Mouse (Mus musculus): ENCODE data around the gene Cnot1. TPM values are rescaled to one million over a fixed set of nuclear protein-coding genes. Genes with fewer than 3 reads are reported as not detected.

Gene Cnot1
- total RNA-seq, 4 experiments from 2014 or later = 59.0 to 80.5 (median 64.4) TPM

DNA sequence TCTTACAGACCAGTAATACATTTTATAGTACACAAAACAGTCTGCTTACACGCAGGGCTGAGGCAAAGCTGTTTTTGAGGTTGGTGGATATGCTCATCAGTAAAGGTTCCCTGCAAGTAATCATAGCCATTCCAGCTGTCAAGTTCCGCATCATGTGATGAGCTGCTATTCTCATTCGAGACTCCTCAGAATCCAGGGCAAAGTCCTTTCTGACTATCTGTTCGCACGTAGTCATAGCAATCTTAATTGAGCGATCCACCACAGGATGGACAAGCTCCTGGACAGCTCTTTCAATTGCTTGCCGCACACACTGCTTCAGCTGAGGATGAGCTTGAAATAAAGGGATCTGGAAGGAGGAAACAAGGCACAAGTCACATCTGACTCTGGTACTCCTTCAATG, 65.5 kb downstream of the Cnot1 start:
- no peak for DNase-seq (ENCODE audit: low spot score in 2 of 2)

DNA sequence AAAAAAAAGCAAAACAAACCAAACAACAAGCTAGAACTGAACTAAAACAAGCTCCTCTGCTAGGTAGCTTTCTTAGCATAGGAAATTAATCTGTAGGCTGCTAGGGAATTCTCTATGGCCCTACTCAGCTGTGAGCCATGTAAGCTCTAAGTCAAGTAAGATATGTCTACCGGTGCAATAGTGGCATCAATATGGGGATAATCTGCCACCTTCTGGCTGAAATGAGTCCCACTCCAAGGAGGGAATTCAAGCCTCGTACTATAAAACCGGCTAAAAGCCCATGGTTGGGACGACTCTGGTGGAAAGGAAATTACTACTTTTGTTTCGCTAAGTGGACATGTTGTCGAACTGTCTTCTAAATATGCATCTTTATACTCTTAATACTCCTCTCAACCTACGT, 68.7 kb downstream of the Cnot1 start:
- DNase-seq (ENCODE audit: low spot score in 2 of 2) = no peak

- no peak for DNase-seq (ENCODE audit: low spot score in 2 of 2)
Observed at GRCm38 (mm10) chr8:95727625-95728024, 79.6 kb downstream of the Cnot1 start.

DNA sequence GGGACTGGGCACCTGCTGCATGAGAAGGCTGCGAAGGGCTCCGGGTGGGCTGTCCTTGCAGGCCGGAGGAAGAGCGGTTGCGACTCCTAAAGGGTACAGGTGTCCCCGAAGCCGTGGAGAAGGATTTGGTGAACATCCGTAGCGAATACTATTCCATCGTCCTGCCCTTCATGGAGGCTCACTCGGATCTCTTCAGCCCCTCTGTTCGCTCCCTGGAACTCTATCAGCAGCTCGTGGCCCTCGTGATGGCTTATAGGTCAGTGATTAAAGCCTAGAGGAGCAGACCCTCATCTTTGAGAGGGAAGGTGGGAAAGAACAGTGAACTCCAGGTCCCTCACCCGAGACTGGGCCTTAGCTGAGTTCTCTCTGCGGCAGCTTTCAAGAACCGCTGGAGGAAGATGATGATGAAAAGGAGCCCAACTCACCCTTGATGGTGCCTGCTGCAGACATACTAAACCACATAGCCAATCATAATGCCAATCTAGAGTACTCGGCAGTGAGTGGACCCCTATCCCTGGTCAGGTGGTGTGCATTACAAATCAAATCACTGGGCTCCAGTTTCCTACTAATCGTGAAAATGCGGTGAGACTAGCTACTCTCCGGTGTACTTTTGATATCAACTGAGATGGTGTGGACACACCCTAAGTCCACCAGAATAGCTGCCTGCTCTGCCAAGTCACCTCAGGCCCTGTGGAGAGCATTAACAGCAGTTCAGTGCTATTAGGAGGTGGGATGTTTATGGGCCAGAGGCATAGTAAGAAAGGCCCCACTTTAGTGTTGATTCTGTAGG, 90.5 kb downstream of the Cnot1 start:
- DNase-seq (ENCODE audit: low spot score in 2 of 2) = no peak

DNA sequence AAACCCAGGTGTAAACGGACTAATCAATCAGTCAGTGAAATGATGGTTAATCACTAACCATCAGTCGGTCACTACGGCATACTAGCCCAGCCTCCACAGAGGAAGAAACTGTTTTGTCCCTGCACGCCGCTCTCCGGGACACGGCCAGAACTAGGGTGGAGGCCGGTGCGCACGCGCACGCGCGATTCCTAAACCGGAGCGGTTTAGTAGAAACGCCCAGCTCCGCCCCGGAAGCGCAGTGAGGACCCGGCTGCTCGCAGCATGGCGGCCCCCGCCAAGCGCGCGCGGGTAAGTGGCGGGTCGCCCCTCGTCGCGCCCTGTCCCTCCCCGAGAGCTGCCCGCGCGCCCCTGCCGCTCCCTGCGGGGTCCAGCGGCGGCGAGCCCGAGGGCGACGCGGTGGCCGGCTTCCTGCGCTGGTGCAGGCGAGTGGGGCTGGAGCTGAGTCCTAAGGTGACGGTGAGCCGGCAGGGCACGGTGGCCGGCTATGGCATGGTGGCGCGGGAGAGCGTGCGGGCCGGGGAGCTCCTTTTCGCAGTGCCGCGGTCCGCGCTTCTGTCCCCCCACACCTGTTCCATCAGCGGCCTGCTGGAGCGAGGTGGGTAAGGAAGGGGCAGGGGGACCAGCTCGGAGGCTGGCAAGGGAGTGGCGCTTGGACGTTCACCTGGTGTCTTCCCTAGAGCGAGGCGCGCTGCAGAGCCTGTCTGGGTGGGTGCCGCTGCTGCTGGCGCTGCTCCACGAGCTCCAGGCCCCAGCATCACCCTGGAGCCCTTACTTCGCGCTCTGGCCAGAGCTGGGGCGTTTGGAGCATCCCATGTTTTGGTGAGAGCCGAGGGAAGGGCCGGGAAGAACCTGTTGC, 91.4 kb downstream of the Cnot1 start, which contains the start of gene Setd6:
Setd6 (plus strand) TSS at position 206 of the 856 bp plus-strand sequence.
- peak; percentile 67 to 77 for DNase-seq (ENCODE audit: low spot score in 2 of 2)

GRCm38 (mm10) chr8:95714837-95715413, 92.3 kb downstream of the Cnot1 start:
- DNase-seq (ENCODE audit: low spot score in 2 of 2) = no peak

- DNase-seq (ENCODE audit: low spot score in 2 of 2) = no peak
Observed at GRCm38 (mm10) chr8:95714367-95714766, 92.9 kb downstream of the Cnot1 start.

GRCm38 (mm10) chr8:95713100-95714010, 93.9 kb downstream of the Cnot1 start:
- DNase-seq (ENCODE audit: low spot score in 2 of 2) = peak; percentile 27 to 50

DNA sequence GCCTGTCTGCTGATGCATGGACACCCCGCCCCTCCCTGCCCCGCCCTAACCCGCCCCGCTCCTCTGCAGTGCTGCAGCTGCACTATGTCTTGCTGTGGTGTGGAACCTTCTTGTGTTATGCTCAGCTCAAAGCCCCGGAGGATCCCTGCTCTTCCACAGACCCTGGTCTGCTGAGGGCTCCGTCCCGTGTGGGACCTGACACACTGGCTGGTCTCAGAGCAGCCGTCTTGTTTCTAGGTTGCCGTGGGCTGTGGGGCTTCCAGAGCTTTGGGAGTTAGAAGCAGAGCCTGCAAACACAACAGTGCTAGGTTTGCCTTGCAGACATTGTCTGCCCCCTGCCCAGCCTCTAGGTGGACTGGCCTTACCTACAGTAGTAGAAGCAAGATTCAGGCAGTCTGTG, 94.9 kb downstream of the Cnot1 start:
- DNase-seq (ENCODE audit: low spot score in 2 of 2) = no peak

GRCm38 (mm10) chr8:95711029-95711428, 96.2 kb downstream of the Cnot1 start:
- no peak for DNase-seq (ENCODE audit: low spot score in 2 of 2)

- no peak for DNase-seq (ENCODE audit: low spot score in 2 of 2)
Observed at GRCm38 (mm10) chr8:95709579-95709978, 97.7 kb downstream of the Cnot1 start.

GRCm38 (mm10) chr8:95704538-95704937, 102.7 kb downstream of the Cnot1 start:
- DNase-seq (ENCODE audit: low spot score in 2 of 2) = no peak

GRCm38 (mm10) chr8:95703461-95704260, 103.6 kb downstream of the Cnot1 start:
- DNase-seq (ENCODE audit: low spot score in 2 of 2) = no peak

GRCm38 (mm10) chr8:95702480-95703446, 104.5 kb downstream of the Cnot1 start:
- DNase-seq (ENCODE audit: low spot score in 2 of 2) = peak; percentile 46 to 60

DNA sequence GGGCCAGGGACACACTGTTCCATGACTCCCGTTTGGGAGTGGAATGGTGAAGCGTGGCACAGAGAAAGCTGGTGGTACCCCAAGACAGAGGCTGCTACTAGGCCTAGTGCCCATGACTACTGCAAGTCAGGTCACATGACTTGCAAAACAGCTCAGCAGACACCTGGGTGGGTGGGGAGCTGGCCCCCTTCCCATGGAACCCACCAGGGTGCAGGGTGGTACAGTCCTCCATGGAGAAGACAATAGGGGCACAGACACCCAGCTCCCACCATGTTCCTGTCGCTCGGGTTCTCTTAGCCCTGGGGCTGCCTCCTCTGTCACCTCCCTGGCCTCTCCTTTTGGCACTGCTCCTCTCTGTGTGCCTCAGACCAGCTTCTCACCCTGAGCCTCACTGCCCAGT, 105.5 kb downstream of the Cnot1 start:
- DNase-seq (ENCODE audit: low spot score in 2 of 2) = no peak

DNA sequence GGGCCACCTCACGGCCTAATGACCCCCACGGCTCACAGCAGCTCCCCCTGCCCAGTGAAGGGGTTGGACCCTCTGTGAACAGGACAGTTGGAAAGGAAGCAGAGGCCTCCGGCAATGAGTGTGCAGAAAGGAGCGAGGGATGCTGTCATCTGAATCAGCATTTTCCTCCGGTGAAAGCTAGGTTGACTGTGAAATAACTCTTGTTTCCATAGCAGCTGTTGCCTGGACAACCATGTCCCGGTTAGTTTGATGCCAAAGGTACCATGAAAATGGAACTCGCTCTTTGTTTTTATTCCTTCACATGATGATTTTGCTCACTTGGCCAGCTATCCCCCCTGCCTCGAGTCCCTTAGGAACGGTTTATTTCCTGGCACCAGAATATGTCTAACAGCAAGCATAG, 107.0 kb downstream of the Cnot1 start:
- DNase-seq (ENCODE audit: low spot score in 2 of 2) = no peak

DNA sequence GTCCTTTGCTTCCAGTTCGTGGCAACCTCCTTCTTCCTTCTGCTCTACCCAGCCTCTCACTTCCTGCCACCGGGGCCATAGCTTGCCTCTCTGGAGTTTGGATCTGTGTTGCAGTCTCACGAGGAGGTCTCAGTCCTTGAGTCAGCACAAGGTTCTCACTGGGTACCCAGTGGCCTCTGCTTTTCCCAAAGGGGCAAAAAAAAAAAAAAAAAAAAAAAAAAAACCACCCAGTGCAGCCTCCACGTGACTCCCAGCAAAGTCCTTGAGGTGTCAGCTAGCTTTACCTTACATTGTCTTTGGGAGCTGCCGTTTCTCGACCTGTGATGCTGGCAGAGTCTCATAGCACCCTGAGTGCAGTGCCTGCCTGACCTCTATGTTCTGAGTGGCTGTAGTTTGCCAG, 109.1 kb downstream of the Cnot1 start:
- no peak for DNase-seq (ENCODE audit: low spot score in 2 of 2)

- peak; percentile 46 to 51 for DNase-seq (ENCODE audit: low spot score in 2 of 2)
Observed at GRCm38 (mm10) chr8:95697128-95697527, 110.1 kb downstream of the Cnot1 start.

GRCm38 (mm10) chr8:95696661-95697060, 110.6 kb downstream of the Cnot1 start:
- DNase-seq (ENCODE audit: low spot score in 2 of 2) = no peak
